In the genomic region with DNA sequence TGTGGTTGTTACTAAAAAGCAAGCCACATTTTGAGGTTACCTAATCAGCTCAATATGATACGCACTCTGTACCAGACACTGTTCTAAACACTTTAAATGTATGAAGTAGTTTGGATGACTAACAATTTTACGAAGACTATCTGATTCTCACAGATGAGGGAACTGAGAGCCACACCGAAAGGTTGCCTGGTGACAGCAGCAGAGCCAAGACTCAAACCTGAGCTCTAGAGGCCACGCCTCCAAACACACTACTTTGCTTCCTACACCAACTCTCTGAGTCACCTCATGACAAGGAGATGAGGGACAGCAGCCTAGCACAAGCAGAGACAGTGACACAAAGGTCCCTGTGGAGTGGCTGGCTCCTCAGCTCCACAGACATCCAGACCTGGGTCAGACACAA, we compare ENCODE assay signal across 15 mouse cellular contexts. TPM values are rescaled to one million over a fixed set of nuclear protein-coding genes. Genes with fewer than 3 reads are reported as not detected.
DNase-seq lines count a peak whose midpoint lies in the region; ATAC-seq lines count a peak whose summit lies in the region.
"Had no signal": no experiment of that assay in that cellular context is flagged by ENCODE, and none has a peak within 500 bp of the region (broad histone marks: within the 10 kb centered on the region; RNA-seq: fewer than 3 reads in every experiment).

No protein-coding gene starts in this region.

- peak; percentile 75 for ATAC-seq in megakaryocyte-erythroid progenitor cell, adult 5-6 weeks (replicated peaks; ENCODE audit: low FRiP score, low TSS enrichment, poor library complexity, severe bottlenecking)
- ATAC-seq: forebrain, embryonic 15.5 days; intestine, embryonic 16.5 days had no signal

- DNase-seq in 416B (ENCODE audit: low read depth) (peak; percentile 44), A20 (ENCODE audit: low read depth, low spot score) (peak; percentile 21)
- DNase-seq in brain, adult 2 months (ENCODE audit: low read depth, low spot score) = peak; percentile 32
- no peak for DNase-seq in thymus, adult 18-20 months
- no peak for DNase-seq in adrenal gland, adult 18-20 months (ENCODE audit: low spot score in 2 of 2)
- DNase-seq: adrenal gland, postnatal 10 days; cerebellum, adult 18-20 months; cerebellum, adult 9-11 months; embryo, embryonic 11 days; gastrocnemius, postnatal 14 days; heart, postnatal 10 days; kidney, adult 2 months had no signal

RNA-seq across cellular contexts. Expression of a gene that starts 57.6 kb away (rescaled TPM):
- not detected in 2 replicates for total RNA-seq in megakaryocyte-erythroid progenitor cell, adult 5-6 weeks (2014; fragmentation: Nextera tagmentation)
- total RNA-seq in megakaryocyte-erythroid progenitor cell, adult 5-6 weeks (2017) = 0.11 TPM in 1 of 2 replicates, not detected in the other
- total RNA-seq in adrenal gland, adult 18-20 months (2021) = not detected
- total RNA-seq: heart, postnatal 10 days had no signal

Comparison
In these comparisons a context has a peak if more than half of its experiments do, and no peak if none do; other contexts are left out.
1. DNase-seq: peak in 416B (single experiment), A20 (single experiment) and brain, adult 2 months (single experiment); none in thymus, adult 18-20 months (0 of 2) and adrenal gland, adult 18-20 months (0 of 2).